Mouse (Mus musculus): Measurements from ENCODE around the gene Radil.

Gene Radil

DNA sequence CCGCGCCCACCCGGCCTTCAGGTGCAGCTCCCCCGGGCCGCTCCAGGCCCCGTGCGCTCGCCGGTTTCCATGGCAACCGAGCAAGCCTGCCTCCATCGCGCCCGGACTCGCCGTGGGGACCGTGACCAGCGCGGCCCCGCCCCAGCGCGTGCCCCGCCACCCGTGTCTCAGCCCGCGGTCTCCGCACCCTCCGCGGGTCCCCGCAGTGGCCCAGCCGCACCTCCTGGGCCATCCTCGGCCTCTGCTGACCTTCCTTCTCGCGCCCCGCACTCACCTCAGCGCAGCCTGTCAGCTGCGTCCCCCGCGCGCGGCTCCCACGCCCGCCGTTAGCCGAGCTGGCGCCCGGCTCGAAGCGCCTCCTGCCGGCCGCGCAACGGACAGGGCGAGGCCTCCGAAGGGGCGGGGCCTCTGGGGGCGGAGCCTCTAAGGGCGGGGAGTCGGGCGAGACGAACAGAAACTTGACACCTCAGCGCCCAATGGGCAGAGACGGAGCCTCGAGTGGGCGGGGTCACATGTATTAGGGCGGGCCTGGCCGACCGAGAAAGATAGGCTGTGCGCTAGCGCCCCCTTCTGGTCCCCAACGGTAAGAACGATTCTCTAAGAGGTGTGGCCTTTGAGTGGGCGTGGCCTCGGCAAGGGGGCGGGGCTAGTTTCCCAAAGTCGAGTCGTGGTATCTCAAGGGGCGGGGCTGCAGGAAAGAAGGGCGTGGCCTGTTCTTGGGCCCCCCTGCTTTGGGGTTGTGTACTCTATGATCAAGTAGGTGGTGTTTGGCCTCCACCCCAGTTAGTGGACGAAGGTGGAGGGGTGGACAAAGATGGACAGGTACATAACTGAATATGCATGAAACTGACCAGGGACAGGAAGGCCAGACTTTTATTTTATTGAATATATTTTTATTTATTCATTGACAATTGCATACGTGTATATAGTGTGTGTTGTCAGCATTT is at the start of gene Radil:
Gene Radil (minus strand): TSS at position 393 of the 947 bp plus-strand sequence.
- DNase-seq: peak; percentile 98

DNA sequence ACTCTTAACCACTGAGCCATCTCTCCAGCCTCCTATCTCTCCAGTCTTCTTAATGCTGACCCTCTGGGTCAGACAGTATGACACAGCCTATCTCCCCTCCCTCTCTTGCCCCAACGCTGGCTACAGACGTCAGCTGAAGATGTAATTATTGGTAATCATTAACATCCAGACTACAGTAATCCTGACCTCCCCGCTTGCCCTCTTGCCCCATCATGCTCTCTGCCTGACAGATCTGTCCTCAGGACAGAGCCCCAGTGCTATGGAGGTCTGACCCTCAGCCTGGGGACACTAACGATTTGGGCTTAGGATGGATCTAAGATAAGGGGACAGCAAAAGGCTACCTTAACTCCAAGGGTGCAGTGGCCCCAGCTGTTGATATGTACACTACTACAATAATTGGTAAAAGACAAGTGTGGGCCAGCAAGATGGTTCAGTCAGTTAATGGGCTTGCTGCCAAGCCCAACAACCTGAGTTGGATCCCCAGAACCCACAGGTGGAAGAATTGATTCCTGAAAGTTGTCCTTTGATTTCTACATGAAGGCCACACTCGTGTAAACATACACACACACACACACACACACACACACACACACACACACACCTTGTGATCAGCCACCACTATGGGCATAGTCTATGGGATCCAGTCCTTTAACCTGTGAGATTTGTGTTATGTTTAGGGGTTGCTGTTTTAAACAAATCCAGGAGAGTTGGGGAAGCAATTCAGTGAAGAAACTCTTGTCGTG is 46.9 kb upstream of the Radil start:
- no peak for DNase-seq

DNA sequence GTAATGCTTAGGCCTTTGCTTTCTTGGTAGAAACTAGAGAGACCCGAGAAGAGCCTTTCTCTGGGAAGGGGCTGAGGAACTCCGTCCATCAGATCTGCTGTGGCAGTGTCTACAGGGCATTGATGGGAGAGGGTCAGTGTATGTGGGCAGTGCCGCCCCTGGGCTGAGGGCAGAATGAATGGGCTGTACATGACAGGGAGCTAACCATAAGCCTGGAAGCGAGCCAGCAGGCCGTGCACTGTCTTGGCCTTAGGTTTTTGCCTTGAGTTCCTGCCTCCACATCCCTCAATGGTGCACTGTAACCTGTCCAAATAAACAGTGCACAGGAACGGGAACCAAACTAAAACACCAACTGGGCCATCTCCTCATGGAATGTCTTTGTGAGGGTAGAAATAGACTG is 45.8 kb upstream of the Radil start:
- DNase-seq: no peak

DNA sequence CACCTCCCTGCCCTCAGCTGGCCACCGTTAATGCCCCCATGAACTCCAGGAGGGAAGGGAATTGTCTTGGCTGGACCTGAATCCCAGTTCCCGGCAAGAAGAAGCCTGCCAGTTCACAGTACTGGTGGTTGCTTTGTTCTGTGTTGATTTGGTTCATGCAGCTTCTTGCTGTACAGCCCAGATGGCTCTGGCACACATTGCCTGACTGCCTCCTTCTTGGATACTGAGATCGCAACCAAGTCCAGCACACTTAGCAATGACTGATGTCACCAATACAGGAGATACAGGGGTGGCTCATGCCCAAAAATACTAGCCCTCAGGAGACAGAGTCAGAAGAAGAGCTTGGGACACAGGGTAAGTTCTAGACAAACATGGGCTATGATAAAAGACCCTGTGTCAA is 44.8 kb upstream of the Radil start:
- DNase-seq: no peak

DNA sequence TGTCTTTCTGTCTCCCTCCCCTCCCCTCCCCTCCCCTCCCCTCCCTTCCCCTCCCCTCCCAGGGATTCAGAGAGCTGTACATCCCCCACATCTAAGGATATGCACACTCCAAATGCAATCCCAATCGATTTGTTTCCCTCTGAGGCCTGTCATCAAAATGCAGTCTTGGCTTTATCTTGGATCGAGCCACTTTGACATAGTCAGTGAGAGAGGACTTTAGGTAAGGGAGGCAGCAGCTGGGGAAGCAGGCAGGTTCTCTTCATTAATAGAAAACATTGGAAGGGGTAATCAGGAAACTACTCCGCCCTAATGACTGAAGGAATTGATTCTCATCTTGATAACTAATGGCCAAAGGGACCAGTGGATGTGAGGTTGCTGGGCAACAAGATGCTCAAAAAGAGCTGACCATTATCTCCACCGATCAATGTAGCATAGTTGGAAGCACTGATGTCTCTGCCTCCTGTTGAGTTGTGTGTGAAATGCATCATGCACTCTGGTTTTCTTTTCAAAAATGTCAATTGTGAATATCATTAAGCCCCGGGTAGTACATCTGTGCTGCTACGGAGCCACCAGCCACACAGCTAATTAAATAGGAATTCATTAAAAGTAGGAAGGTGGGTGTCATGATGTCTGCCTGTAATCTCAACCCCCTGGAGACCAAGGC is 40.2 kb upstream of the Radil start:
- no peak for DNase-seq

DNA sequence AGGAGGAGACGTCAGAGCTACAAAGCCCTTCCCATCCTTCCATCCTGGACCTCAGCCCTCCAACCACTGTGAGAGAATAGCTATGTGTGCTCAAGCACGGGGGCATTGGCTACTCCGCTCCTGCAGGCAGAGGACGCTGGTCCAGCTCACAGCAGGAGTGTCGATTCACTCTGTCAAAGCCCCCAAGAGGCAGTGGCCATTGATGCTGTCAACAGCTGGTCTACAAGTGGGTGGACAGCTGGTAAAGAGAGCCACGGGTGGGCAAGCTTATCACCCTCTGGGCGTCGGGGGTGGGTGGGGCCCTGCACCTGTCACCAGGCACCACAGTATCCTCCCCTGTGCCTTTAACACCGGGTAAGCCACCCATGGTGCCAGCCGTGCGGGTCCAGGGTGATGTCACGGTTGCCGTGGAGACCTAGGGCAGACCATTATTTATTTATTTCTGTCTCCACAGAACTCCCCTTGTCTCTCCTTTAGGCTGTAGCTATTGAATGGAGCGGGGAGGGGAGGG is 32.8 kb upstream of the Radil start:
- no peak for DNase-seq

DNA sequence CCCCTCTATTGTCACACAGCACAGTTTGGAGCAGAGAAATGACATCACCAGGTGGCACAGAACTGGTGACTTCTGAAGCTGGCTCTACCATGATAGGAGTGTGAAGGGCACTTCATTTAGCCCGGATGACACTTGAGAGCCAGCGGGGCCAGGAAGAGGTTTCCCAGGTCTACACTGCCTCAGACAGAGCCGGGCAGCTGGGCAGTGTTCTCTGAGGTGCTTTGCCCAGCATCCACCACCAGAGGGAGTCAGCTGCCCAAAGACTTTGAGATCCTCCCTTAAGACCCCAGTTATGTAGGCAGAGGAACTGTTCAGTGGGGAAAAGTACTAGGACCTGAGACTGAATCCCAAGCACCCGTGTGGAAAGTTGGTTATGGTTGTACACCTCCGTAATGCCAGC is 30.6 kb upstream of the Radil start:
- DNase-seq: peak; percentile 78

DNA sequence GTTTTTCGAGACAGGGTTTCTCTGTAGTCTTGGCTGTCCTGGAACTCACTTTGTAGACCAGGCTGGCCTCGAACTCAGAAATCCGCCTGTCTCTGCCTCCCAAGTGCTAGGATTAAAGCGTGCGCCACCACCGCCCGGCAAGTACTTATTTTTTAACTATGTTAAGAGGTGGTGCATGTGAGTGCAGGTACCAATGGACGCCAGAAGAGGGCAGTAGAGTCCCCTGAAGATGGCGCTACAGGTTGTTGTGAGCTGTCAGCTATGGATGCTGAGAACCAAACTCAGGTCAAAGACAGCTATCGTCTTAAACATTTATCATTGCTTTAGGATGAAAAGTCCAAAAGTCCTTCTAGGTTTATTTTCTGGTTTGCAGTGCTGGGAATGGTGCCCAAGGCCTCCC is 27.3 kb upstream of the Radil start:
- DNase-seq: no peak

DNA sequence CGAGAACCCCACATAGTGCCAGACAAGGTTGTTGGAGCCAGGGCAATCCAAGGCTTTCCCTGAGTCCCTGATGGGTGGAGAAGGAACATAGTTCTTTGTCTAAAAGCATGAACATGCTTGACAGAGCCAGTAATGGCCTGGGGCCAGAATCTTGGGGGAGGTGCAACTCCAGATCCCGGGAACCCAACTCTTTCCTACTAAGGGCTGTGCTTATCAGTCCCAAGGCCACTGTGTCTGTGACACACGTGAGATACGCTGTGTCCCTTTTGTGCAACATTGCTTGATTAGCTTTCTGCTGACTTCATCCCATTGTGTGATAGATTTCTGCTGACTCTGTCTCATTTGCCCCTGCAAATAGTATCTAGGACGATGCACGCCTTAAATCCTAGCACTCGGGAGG is 25.9 kb upstream of the Radil start:
- peak; percentile 38 for DNase-seq

DNA sequence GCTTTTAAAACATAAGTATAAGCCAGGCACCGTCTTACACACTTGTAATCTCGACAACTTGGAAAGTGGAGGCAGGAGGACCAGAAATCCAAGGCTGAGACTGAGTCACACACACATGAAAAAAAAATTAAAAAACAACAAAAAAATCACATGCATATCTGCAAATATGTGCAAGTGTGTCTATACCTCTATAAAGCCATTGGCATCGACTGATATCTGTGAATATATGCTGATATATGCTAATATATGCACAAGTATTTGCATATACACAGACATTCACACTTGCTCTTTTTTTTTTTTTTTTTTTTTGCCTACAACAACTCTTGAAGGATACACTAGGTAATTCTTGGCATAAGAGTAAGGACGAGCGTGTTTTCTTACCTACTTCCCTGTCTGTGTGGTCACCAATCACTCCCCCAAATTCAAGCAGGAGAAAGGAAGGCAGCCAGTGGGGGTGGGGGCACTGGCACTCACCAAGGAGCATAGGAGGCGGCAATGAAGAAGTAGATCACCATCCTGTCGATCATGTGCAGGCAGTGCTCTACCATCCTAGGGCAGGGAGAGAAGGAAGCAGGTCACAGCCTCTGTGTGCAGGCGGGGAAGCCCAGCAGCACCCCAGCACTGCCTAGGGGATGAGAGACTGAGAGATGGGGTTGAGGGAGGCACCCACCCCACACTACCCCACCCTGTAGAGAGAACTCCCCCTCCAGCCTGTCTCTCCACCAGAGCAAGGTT is 23.6 kb upstream of the Radil start:
- DNase-seq: no peak

DNA sequence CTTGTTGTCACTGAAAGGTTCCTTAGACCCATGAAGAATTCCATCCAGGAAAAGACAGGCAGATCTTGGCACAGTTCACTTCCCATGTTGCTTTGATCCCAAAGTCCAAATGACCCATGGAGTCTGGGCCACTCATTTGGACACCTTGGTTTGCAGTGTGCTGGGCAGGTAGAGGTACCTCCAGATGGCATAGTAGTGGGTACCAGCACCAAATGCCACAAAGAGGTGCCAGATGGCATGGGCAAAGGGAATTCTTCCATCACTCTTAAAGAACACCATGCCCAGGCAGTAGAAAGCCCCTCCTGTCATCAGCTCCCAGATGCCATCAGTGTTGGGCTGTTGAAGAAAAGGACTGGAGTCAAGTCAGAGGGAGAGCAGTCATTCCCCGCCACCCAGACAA is 13.7 kb upstream of the Radil start:
- no peak for DNase-seq

DNA sequence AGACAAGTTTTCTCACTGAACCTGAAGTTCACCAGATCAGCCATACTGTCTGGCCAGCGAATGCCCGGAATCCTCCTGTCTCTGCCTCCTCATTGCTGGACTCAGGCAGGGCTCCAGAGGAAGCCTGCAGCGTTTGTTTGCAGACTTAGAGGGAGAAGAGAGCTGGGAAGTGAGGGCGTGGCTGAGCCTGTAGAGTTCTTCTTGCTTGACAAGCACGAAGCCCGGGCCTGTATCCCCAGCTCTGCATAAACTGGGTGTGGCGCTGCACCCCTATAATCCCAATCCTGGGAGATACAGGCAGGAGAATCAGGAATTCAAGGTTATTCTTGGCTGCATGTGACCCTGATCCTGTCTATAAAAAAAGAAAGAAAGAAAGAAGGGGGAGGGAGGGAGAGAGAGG is 9.4 kb upstream of the Radil start:
- no peak for DNase-seq

DNA sequence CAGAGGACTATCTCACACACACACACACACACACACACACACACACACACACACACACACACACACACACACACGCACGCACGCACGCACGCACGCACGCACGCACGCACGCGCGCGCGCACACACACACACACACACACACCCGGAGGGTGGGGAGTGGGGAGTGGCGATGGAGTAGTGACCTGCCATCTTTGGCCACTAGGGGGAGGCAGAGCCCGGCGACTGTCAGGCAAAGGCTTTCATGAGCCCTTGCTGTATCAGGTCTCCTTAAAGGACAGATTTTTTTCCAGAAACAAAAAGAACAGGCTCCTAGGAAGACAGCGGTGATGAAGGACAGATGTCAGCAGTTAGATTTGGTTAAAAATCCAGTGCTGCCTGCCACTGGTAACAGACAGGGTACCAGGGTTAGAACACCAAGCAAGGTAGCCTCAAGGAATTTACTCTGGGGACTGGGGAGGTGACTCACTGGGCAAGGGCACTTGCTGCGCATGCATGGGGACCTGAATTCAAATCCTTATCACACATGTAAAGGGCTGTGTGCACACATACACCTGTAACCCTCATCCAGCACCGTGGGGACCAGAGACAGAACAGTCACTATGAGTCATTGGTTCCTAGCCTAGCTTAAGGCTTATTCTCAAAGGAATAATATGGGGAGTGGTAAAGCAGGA is 6.6 kb upstream of the Radil start:
- peak; percentile 78 for DNase-seq

DNA sequence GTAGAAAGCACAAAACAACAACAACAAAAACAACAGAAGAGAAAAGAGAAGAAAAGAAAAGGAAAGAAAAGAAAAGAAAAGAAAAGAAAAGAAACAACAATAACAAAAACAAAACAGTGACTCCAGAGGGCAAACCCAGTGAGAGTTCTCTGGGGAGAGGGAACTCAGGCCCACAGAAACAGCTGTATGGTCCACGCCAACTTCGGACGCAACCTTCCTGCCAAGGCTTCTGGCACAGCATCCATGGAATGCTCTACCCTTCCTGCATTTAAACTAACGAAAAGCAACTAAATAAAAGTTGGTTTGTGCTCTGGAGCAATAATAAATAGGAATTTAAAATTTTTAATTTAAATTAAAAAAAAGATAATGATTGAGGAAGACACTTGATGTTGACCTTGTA is 5.8 kb upstream of the Radil start:
- no peak for DNase-seq

DNA sequence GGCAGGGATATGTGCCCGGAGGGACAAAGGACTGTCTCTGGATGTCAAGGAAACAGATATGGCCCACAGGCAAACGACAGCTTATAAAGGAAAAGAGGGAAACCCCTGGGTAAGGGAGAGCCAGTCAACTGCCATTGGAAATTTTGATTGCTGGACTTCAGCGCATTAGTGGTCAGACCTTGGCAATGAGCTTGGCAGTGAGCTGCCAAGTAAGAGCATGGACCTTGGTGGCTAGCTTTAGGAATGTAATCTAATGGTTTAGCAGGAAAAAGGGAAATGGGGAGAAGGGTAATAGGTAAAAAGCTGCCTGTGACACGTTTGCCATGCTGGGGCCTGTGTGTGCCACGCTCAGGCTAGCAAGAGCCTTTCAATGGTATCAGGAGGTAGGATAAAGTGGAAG is 5.0 kb upstream of the Radil start:
- no peak for DNase-seq

DNA sequence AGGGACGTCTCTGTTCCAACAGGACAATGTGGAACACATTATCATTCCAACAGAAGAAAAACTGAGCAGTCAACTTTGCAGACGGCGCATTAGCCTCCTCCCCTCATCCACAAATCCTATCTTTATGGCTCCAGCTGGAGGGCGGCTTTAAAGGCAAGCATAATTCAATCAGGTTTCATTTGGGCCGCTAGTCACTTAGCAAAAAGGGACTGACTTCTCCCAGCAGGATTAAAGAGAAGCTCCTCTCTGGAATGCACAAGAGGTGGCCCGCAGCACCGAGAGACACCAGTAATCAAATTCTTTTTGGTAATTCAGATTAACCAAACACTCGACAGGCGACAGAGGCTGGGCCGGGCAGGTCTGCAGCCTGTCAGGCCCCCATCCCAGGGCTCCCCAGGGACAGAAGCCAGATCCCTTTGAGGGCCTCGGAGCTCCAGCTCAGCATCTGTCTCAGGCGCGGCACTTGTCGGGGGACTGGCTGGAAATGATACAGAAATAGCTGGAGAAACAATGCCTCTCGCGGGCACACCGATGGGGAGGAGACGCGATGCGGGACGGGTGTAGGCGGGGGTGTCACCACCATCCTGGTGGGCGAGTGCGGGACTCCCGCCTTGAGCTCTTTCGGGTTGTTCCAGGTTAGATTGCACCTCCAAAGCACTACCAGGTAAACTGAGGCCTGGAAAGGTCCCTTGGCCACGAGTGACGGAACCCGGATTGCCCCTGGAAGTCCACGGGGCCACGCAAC is 765 bp downstream of the Radil start:
- DNase-seq: peak; percentile 68

DNA sequence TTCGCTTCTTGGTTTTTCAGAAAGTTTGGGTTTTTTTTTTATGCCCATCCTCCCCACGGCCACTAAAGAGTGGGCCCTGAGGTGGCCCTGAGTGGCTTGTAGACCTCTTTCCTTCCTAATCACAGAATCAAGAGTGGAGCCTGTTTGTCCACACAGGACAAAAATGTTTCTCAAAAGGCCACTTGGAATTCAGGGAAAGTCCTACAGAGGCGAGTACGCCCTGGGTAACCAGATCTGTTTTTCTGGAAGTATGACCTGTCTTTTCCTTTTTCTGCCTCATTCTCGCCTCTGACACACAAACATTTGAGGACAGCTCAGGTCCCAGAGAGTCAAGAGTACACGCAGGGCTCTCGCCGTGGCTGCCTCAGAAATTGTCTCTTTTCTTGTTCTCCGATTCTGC is 1.5 kb downstream of the Radil start:
- no peak for DNase-seq

DNA sequence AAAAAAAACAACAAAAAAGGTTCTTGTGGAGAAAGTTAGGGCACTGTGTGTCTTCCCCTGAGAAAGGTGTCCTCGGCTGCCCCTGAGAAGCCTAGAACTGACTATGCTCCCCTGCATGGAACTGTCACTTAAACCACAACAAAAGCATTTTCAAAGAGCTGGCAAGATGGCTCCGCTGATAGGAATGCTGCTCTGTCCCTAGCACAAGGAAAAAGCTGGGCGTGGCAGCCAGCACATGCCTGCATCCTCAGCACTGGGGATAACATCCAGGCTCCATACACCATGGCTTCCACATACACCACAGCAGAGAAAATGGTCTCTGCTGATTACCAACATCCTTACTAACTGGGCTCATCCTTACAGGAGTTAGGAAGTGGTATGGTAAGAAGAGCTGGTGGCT is 3.8 kb downstream of the Radil start:
- no peak for DNase-seq

DNA sequence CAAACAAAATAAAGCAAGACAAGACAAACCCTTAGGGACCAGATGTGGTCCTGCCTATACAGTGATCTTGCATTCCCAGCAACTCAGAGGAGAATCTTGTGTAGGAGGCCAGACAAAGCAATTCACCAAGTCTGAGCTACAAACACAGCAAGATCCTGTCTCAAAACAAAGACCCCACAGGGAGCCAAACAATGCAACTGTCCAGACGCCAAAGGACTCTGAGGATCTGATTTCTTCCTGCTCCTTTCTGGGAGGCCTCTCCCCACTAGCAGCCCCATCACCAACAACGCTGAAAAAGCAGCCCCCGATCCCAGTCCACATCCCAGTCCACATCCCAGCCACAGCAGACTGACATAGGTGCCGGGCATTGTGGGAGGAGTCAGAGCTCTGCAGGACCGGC is 4.6 kb downstream of the Radil start:
- no peak for DNase-seq

DNA sequence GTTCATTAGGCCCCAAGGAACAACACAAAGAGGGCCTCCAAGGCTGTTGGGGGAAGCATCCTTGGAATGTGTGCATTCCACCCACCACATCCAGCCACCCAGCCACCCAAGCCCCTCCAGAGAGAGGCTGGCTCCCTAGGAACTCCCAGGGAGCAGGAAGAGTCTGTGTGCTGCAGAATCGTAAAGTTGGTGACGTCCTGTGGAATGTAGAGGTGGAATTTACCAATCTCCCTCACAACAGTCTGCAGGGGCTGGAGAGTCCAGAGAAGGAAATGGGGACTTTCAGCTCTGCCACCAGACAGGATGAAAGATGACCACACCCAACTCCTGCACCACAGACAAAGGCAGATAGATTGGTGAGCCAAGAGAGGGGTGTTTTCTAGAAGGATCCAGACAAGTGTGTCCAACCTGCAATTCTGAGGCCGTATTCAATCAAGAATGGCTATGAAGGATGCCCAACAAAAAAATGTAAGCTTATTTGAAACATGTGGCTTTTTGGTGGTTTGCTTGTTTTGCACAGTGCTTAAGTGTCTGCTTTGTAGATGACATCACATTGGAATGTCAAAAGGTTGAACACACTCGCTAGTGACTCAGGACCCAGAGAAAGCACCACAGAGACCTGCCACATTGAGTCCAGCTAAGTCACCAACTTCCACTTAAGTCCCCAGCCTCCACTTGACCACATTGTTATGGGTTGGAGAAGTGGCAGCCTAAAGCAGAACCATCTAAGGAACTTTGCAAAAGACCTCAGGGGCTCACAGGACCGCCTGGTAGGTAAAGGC is 5.7 kb downstream of the Radil start:
- no peak for DNase-seq

DNA sequence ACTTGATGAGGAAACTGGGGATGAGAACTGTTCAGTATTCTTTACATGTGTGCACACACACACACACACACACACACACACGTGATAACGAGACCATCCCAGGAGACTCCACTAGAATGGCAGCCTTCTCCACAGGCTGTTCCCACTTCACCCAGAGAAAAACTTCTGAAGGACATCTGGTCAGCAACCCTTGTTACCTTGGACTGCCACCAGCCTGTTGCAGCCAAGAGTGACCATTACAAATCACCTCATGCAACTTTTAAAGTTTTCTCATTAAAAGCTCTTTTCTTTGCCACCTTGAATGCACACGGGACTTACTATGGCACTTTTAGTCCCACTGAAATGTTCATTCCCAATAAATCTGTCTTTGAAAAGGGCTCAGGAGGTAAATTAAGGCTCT is 13.6 kb downstream of the Radil start:
- peak; percentile 48 for DNase-seq

All from kidney, postnatal 10 days (tissue).